In the genomic region with DNA sequence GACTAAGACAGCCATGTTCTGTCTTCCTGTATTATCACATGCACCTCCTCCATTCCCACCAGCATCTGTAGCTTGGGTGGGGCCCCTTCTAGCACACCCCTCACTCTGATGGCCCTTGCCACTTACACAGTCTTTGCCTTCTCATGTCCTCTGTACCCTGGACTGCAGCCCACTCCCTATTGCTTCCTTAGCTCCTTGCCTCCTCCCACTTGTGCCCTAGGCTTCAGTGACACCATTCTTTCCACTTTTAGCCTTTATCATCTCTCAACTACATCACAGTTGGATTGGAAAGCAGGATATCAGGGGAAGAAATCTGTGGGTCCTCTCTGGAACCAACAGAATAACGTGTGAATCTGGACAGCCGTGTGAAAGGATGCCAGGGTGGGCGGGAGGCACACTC, we compare ENCODE assay signal across 22 mouse cellular contexts.
DNase-seq lines count a peak whose midpoint lies in the region; ATAC-seq lines count a peak whose summit lies in the region.
"Had no signal": no experiment of that assay in that cellular context is flagged by ENCODE, and none has a peak within 500 bp of the region (broad histone marks: within the 10 kb centered on the region; RNA-seq: fewer than 3 reads in every experiment).

No protein-coding gene starts in this region.

- no peaks in the 10 kb centered on the region for H3K27me3 ChIP-seq in heart, embryonic 10.5 days (ENCODE audit: insufficient read depth, poor library complexity, severe bottlenecking)
- no peaks in the 10 kb centered on the region for H3K27me3 ChIP-seq in heart, embryonic 13.5 days (replicated peaks)
- no peaks in the 10 kb centered on the region for H3K27me3 ChIP-seq in midbrain, embryonic 11.5 days (ENCODE audit: control insufficient read depth, insufficient read depth, low read length)
- H3K27me3 ChIP-seq in midbrain, embryonic 13.5 days, result no peaks in the 10 kb centered on the region
- H3K27me3 ChIP-seq: embryonic facial prominence, embryonic 13.5 days; embryonic facial prominence, embryonic 15.5 days; forebrain, embryonic 12.5 days had no signal

- H3K4me2 ChIP-seq in heart, embryonic 13.5 days, result no peak overlapping the region
- no peak overlapping the region for H3K4me2 ChIP-seq in midbrain, embryonic 11.5 days
- H3K4me2 ChIP-seq in midbrain, embryonic 13.5 days (replicated peaks), result no peak overlapping the region
- H3K4me2 ChIP-seq: embryonic facial prominence, embryonic 13.5 days; embryonic facial prominence, embryonic 15.5 days; forebrain, embryonic 12.5 days had no signal

- DNase-seq in heart, adult 11 months, result peak; percentile 86
- no peak for DNase-seq in heart, embryonic 10.5 days (ENCODE audit: low spot score)
- no peak for DNase-seq in heart, postnatal 25 days (ENCODE audit: low spot score)
- peak; percentile 60 for DNase-seq in midbrain, embryonic 11.5 days (ENCODE audit: low spot score, missing footprints)
- DNase-seq: adrenal gland, adult 2 months; adrenal gland, postnatal 10 days; adrenal gland, postnatal 25 days; cerebellum, adult 11 months; cerebellum, adult 18-20 months; cerebellum, adult 8-10 months; cerebellum, adult 9-11 months; cerebellum, postnatal 14 days; cerebellum, postnatal 36 days; embryo, embryonic 11 days had no signal

- H3K36me3 ChIP-seq in heart, embryonic 10.5 days, result no peaks in the 10 kb centered on the region
- H3K36me3 ChIP-seq in heart, embryonic 13.5 days, result no peaks in the 10 kb centered on the region
- H3K36me3 ChIP-seq in midbrain, embryonic 11.5 days (ENCODE audit: control insufficient read depth, insufficient read depth, low read length), result no peaks in the 10 kb centered on the region
- H3K36me3 ChIP-seq in midbrain, embryonic 13.5 days, result no peaks in the 10 kb centered on the region
- H3K36me3 ChIP-seq: embryonic facial prominence, embryonic 13.5 days; embryonic facial prominence, embryonic 15.5 days; forebrain, embryonic 10.5 days; forebrain, embryonic 12.5 days had no signal

- no peak overlapping the region for H3K27ac ChIP-seq in heart, embryonic 10.5 days
- H3K27ac ChIP-seq in heart, embryonic 13.5 days (replicated peaks), result peak overlapping the region; percentile 81; the same call in 1 of the 2 replicates
- H3K27ac ChIP-seq in midbrain, embryonic 11.5 days (ENCODE audit: low read depth, low read length), result no peak overlapping the region
- H3K27ac ChIP-seq in midbrain, embryonic 13.5 days, result no peak overlapping the region
- H3K27ac ChIP-seq: embryonic facial prominence, embryonic 13.5 days; embryonic facial prominence, embryonic 15.5 days; forebrain, embryonic 10.5 days; forebrain, embryonic 12.5 days had no signal

- peaks cover 46% of the 10 kb centered on the region for H3K4me1 ChIP-seq in heart, embryonic 10.5 days
- peaks cover 41% of the 10 kb centered on the region for H3K4me1 ChIP-seq in heart, embryonic 13.5 days
- H3K4me1 ChIP-seq in midbrain, embryonic 11.5 days (ENCODE audit: control insufficient read depth, insufficient read depth, low read length), result peaks cover 11% of the 10 kb centered on the region
- peaks cover 14% of the 10 kb centered on the region for H3K4me1 ChIP-seq in midbrain, embryonic 13.5 days (replicated peaks)

- intact Hi-C loops in heart, postnatal 25 days (cut with DNase I), result no loop called here

- no peak overlapping the region for H3K4me3 ChIP-seq in heart, embryonic 10.5 days
- H3K4me3 ChIP-seq in heart, embryonic 13.5 days, result no peak overlapping the region
- no peak overlapping the region for H3K4me3 ChIP-seq in midbrain, embryonic 11.5 days (ENCODE audit: low read depth, low read length)
- no peak overlapping the region for H3K4me3 ChIP-seq in midbrain, embryonic 13.5 days (replicated peaks)
- H3K4me3 ChIP-seq: embryonic facial prominence, embryonic 13.5 days; embryonic facial prominence, embryonic 15.5 days; erythroblast, embryonic 14.5 days; forebrain, embryonic 10.5 days; forebrain, embryonic 12.5 days had no signal

- ATAC-seq in heart, embryonic 13.5 days (ENCODE audit: extremely low read depth, insufficient number of reproducible peaks, low FRiP score, low TSS enrichment), result no peak
- no peak for ATAC-seq in midbrain, embryonic 11.5 days (ENCODE audit: low FRiP score)
- no peak for ATAC-seq in midbrain, embryonic 13.5 days
- ATAC-seq: forebrain, embryonic 14.5 days had no signal

- WGBS in heart, embryonic 10.5 days, result 79% methylated on average over 3 of the region's 3 CpGs
- WGBS in heart, embryonic 13.5 days, result 76% methylated on average over 3 of the region's 3 CpGs
- 94% methylated on average over 3 of the region's 3 CpGs for WGBS in midbrain, embryonic 11.5 days
- WGBS in midbrain, embryonic 13.5 days, result 93% methylated on average over 3 of the region's 3 CpGs

- H3K9me3 ChIP-seq in heart, embryonic 10.5 days, result no peaks in the 10 kb centered on the region
- H3K9me3 ChIP-seq in heart, embryonic 13.5 days, result 0 out of 2 replicates have a peak, but pooled peaks cover 4% of the 10 kb centered on the region
- H3K9me3 ChIP-seq in midbrain, embryonic 11.5 days (ENCODE audit: control insufficient read depth, low read length), result peaks cover 2% of the 10 kb centered on the region; the same call in 1 of the 2 replicates
- H3K9me3 ChIP-seq in midbrain, embryonic 13.5 days, result no peaks in the 10 kb centered on the region; the same call in 1 of the 2 replicates
- H3K9me3 ChIP-seq: embryonic facial prominence, embryonic 13.5 days; embryonic facial prominence, embryonic 15.5 days; forebrain, embryonic 12.5 days had no signal

- no peak overlapping the region for H3K9ac ChIP-seq in heart, embryonic 13.5 days
- no peak overlapping the region for H3K9ac ChIP-seq in midbrain, embryonic 11.5 days (ENCODE audit: low read length)
- no peak overlapping the region for H3K9ac ChIP-seq in midbrain, embryonic 13.5 days (replicated peaks)
- H3K9ac ChIP-seq: embryonic facial prominence, embryonic 13.5 days; embryonic facial prominence, embryonic 15.5 days; forebrain, embryonic 12.5 days had no signal

Comparison
In these comparisons a context has a peak if more than half of its experiments do, and no peak if none do; other contexts are left out.
1. DNase-seq: peak in heart, adult 11 months (single experiment) and midbrain, embryonic 11.5 days (single experiment); none in heart, embryonic 10.5 days (single experiment) and heart, postnatal 25 days (single experiment).